Mouse (Mus musculus): Measurements from ENCODE around the gene Zfand3. TPM values are rescaled to one million over a fixed set of nuclear protein-coding genes. Genes with fewer than 3 reads are reported as not detected.

Gene Zfand3
- polyA plus RNA-seq, 1 experiment = 138 TPM

DNA sequence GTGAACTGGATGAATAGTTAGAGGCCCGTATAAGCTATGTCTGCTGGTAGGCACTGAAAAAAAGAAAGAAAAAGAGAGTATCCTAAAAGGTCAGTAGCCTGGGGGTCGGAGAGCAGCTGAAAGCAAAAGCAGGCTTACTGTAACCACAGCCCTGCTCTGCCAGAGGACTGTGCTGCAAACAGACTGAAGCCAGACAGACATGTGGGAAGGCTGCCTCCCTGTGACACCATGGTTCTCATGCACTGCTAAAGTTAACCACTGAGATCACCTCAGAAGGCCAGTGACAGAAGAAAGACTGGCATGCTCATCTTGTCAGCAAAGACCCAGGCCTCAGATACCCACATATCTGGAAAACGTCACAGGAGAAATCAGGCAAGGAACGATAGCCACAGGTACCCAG is 253.9 kb downstream of the Zfand3 start:
- no peaks in the 10 kb centered on the region for H3K79me2 ChIP-seq (ENCODE audit: control insufficient read depth, insufficient read depth)
- H3K4me3 ChIP-seq = no peak overlapping the region
- no peaks in the 10 kb centered on the region for H3K36me3 ChIP-seq (ENCODE audit: control insufficient read depth, insufficient read depth)
- no peak overlapping the region for H3ac ChIP-seq (ENCODE audit: control insufficient read depth, insufficient read length)
- H3K4me2 ChIP-seq (ENCODE audit: low read depth) = no peak overlapping the region
- TF ChIP-seq TCF12 (IDR thresholded peaks at IDR 0.05; ENCODE audit: insufficient read depth, poor library complexity, severe bottlenecking) (no peak), USF1 (IDR thresholded peaks at IDR 0.05; ENCODE audit: low read depth) (no peak)
- no peaks in the 10 kb centered on the region for H3K27me3 ChIP-seq (ENCODE audit: control insufficient read depth, insufficient read depth, insufficient read length)

DNA sequence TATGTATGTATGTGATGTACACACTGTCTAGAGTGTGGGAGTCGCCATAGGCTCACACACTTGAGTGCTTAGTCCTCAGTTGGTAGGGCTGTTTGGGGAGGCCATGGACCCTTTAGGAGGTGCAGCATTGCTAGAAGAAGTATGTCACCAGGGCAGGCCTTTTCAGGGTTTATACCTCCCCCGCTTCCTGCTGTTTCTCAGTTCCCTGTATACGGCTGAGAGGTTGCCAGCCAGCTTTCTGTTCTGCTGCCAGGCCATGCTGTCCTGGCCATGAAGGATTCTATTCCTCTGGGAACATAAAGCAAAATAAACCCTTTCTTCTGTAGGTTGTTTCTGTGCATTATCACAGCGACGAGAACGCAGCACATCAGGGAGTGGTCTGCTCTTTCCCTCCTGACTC is 255.4 kb downstream of the Zfand3 start:
- no peaks in the 10 kb centered on the region for H3K79me2 ChIP-seq (ENCODE audit: control insufficient read depth, insufficient read depth)
- H3K4me2 ChIP-seq (ENCODE audit: low read depth) = no peak overlapping the region
- no peaks in the 10 kb centered on the region for H3K36me3 ChIP-seq (ENCODE audit: control insufficient read depth, insufficient read depth)
- H3K27me3 ChIP-seq (ENCODE audit: control insufficient read depth, insufficient read depth, insufficient read length) = no peaks in the 10 kb centered on the region
- no peak overlapping the region for H3K4me3 ChIP-seq
- H3ac ChIP-seq (ENCODE audit: control insufficient read depth, insufficient read length) = no peak overlapping the region
- no peak for TF ChIP-seq POLR2A (IDR thresholded peaks at IDR 0.05; ENCODE audit: insufficient read length, low read depth)

Other genes with a start within 250 kb of the Zfand3 start
- 2.5 TPM for gene Mdga1, start 34.6 kb upstream of the Zfand3 start, polyA plus RNA-seq (2012; fragmentation: generic; extraction: Trizol)